Mouse (Mus musculus): Measurements from ENCODE around the gene Gm20422.

The Gm20422 gene

GRCm38 (mm10) chr8:69774503-69775148, at the start of gene Gm20422:
TSS of gene Gm20422 (minus strand) at chr8:69774886.
- DNase-seq, result peak; percentile 78 to 90

- peak; percentile 62 to 72 for DNase-seq
These were observed 47.9 kb upstream of the Gm20422 start, which contains the start of gene Lpar2 for GRCm38 (mm10) chr8:69822386-69823191. TSS of gene Lpar2 (plus strand) at chr8:69822429.

GRCm38 (mm10) chr8:69821971-69822385, 47.3 kb upstream of the Gm20422 start:
- DNase-seq, result peak in 1 of 2 experiments; percentile 31

- no peak for DNase-seq
These were observed 45.8 kb upstream of the Gm20422 start for GRCm38 (mm10) chr8:69820466-69820865.

- no peak for DNase-seq
These were observed 40.7 kb upstream of the Gm20422 start for GRCm38 (mm10) chr8:69815396-69815795.

GRCm38 (mm10) chr8:69814881-69815280, 40.2 kb upstream of the Gm20422 start:
- no peak for DNase-seq

- DNase-seq, result no peak
These were observed 35.1 kb upstream of the Gm20422 start for GRCm38 (mm10) chr8:69809820-69810219.

GRCm38 (mm10) chr8:69808864-69809403, 34.2 kb upstream of the Gm20422 start:
- DNase-seq, result peak; percentile 47 to 60

- DNase-seq, result peak; percentile 87 to 91
These were observed 33.6 kb upstream of the Gm20422 start, which contains the start of gene Gmip for GRCm38 (mm10) chr8:69808094-69808863. TSS of gene Gmip (plus strand) at chr8:69808679.

GRCm38 (mm10) chr8:69807236-69807635, 32.5 kb upstream of the Gm20422 start:
- DNase-seq, result no peak

- DNase-seq, result peak; percentile 0 to 4
These were observed 30.8 kb upstream of the Gm20422 start for GRCm38 (mm10) chr8:69805491-69805890.

GRCm38 (mm10) chr8:69805086-69805485, 30.4 kb upstream of the Gm20422 start:
- peak in 1 of 2 experiments; percentile 1 for DNase-seq

GRCm38 (mm10) chr8:69804537-69804936, 29.9 kb upstream of the Gm20422 start:
- DNase-seq, result peak in 1 of 2 experiments; percentile 1

GRCm38 (mm10) chr8:69803366-69803765, 28.7 kb upstream of the Gm20422 start:
- peak; percentile 0 to 2 for DNase-seq

- peak in 1 of 2 experiments; percentile 0 for DNase-seq
These were observed 27.5 kb upstream of the Gm20422 start for GRCm38 (mm10) chr8:69802216-69802615.

GRCm38 (mm10) chr8:69801796-69802195, 27.1 kb upstream of the Gm20422 start:
- DNase-seq, result peak in 1 of 2 experiments; percentile 1

GRCm38 (mm10) chr8:69799946-69800345, 25.3 kb upstream of the Gm20422 start:
- peak in 1 of 2 experiments; percentile 2 for DNase-seq

- DNase-seq, result peak in 1 of 2 experiments; percentile 2
These were observed 24.6 kb upstream of the Gm20422 start for GRCm38 (mm10) chr8:69799261-69799660.

GRCm38 (mm10) chr8:69797661-69798060, 23.0 kb upstream of the Gm20422 start:
- peak in 1 of 2 experiments; percentile 2 for DNase-seq

- DNase-seq, result peak in 1 of 2 experiments; percentile 3
These were observed 22.1 kb upstream of the Gm20422 start for GRCm38 (mm10) chr8:69796721-69797345.

GRCm38 (mm10) chr8:69794901-69795300, 20.2 kb upstream of the Gm20422 start:
- DNase-seq, result no peak

- DNase-seq, result peak in 1 of 2 experiments; percentile 2
These were observed 19.4 kb upstream of the Gm20422 start for GRCm38 (mm10) chr8:69794096-69794495.

Data from thymus, adult 18-20 months (tissue).